8 mouse cellular contexts compared by ENCODE assay signal in genomic region chr6:122811280-122811652, GRCm38 (mm10). TPM values are rescaled to one million over a fixed set of nuclear protein-coding genes. Genes with fewer than 3 reads are reported as not detected.
DNase-seq lines count a peak whose midpoint lies in the region; ATAC-seq and TF ChIP-seq lines count a peak whose summit lies in the region.

No protein-coding gene starts in this region.

- H3K4me1 ChIP-seq in embryonic facial prominence, embryonic 10.5 days: peaks cover 9% of the 10 kb centered on the region
- no peaks in the 10 kb centered on the region for H3K4me1 ChIP-seq in limb, embryonic 11.5 days (ENCODE audit: control insufficient read depth, insufficient read depth, low read length)
- H3K4me1 ChIP-seq in midbrain, embryonic 13.5 days (replicated peaks): peaks cover 10% of the 10 kb centered on the region
- H3K4me1 ChIP-seq in small intestine, adult 2 months (ENCODE audit: control insufficient read depth, insufficient read depth, insufficient read length, low read length): no peaks in the 10 kb centered on the region

- H3K4me2 ChIP-seq in limb, embryonic 11.5 days (ENCODE audit: low read depth, severe bottlenecking): peak overlapping the region; percentile 32
- H3K4me2 ChIP-seq in midbrain, embryonic 13.5 days (replicated peaks): peak overlapping the region; percentile 53

- no peaks in the 10 kb centered on the region for H3K9me3 ChIP-seq in embryonic facial prominence, embryonic 10.5 days
- no peaks in the 10 kb centered on the region for H3K9me3 ChIP-seq in limb, embryonic 11.5 days (ENCODE audit: control insufficient read depth, low read length)
- no peaks in the 10 kb centered on the region for H3K9me3 ChIP-seq in midbrain, embryonic 13.5 days

- ATAC-seq in granulocyte monocyte progenitor cell, adult 5-6 weeks (replicated peaks; ENCODE audit: poor library complexity, severe bottlenecking): peak; percentile 68
- ATAC-seq in limb, embryonic 11.5 days (ENCODE audit: insufficient number of reproducible peaks, low FRiP score, low TSS enrichment, low read depth): peak; percentile 93
- peak; percentile 94 for ATAC-seq in midbrain, embryonic 13.5 days

- H3K27ac ChIP-seq in embryonic facial prominence, embryonic 10.5 days (replicated peaks): peak overlapping the region; percentile 97
- H3K27ac ChIP-seq in limb, embryonic 11.5 days (replicated peaks; ENCODE audit: low read depth, low read length): peak overlapping the region; percentile 97
- peak overlapping the region; percentile 97 for H3K27ac ChIP-seq in midbrain, embryonic 13.5 days
- H3K27ac ChIP-seq in small intestine, adult 2 months (ENCODE audit: insufficient read depth, low read depth, low read length): peak overlapping the region; percentile 95

- TF ChIP-seq CTCF in small intestine, adult 2 months (IDR thresholded peaks at IDR 0.05; ENCODE audit: extremely low read depth, insufficient read length, insufficient replicate concordance, low read depth, low read length): no peak

- peak; percentile 90 for DNase-seq in 3134 (ENCODE audit: extremely low read depth, insufficient read length, low spot score)
- peak; percentile 98 for DNase-seq in adrenal gland, postnatal 14 days
- DNase-seq in embryonic facial prominence, embryonic 10.5 days (ENCODE audit: low spot score): peak; percentile 91
- peak; percentile 95 for DNase-seq in kidney, adult 18-20 months
- DNase-seq in limb, embryonic 11.5 days (ENCODE audit: low spot score): peak; percentile 89

- H3K36me3 ChIP-seq in embryonic facial prominence, embryonic 10.5 days (replicated peaks): no peaks in the 10 kb centered on the region
- H3K36me3 ChIP-seq in limb, embryonic 11.5 days (ENCODE audit: control insufficient read depth, insufficient read depth, low read length): no peaks in the 10 kb centered on the region
- no peaks in the 10 kb centered on the region for H3K36me3 ChIP-seq in midbrain, embryonic 13.5 days
- H3K36me3 ChIP-seq in small intestine, adult 2 months (ENCODE audit: control insufficient read depth, insufficient read depth, low read length): no peaks in the 10 kb centered on the region

- no peaks in the 10 kb centered on the region for H3K27me3 ChIP-seq in embryonic facial prominence, embryonic 10.5 days (replicated peaks; ENCODE audit: low read depth, poor library complexity, severe bottlenecking)
- H3K27me3 ChIP-seq in limb, embryonic 11.5 days (ENCODE audit: control insufficient read depth, insufficient read depth, low read length): no peaks in the 10 kb centered on the region
- peaks cover 11% of the 10 kb centered on the region; the same call in 1 of the 2 replicates for H3K27me3 ChIP-seq in midbrain, embryonic 13.5 days
- H3K27me3 ChIP-seq in small intestine, adult 2 months (ENCODE audit: control insufficient read depth, insufficient read depth, low read length): no peaks in the 10 kb centered on the region

- H3K4me3 ChIP-seq in embryonic facial prominence, embryonic 10.5 days: peak overlapping the region; percentile 80
- H3K4me3 ChIP-seq in limb, embryonic 11.5 days (ENCODE audit: low read depth, low read length): peak overlapping the region; percentile 47
- peak overlapping the region; percentile 70 for H3K4me3 ChIP-seq in midbrain, embryonic 13.5 days (replicated peaks)
- peak overlapping the region; percentile 79 for H3K4me3 ChIP-seq in small intestine, adult 2 months (ENCODE audit: low read depth, low read length)

- WGBS in embryonic facial prominence, embryonic 10.5 days: under 1% methylated on average over 38 of the region's 38 CpGs
- WGBS in limb, embryonic 11.5 days: under 1% methylated on average over 38 of the region's 38 CpGs
- 1% methylated on average over 34 of the region's 38 CpGs for WGBS in midbrain, embryonic 13.5 days
- under 1% methylated on average over 38 of the region's 38 CpGs for WGBS in small intestine, adult 2 months

- H3K9ac ChIP-seq in limb, embryonic 11.5 days (ENCODE audit: low read length): peak overlapping the region; percentile 57
- H3K9ac ChIP-seq in midbrain, embryonic 13.5 days (replicated peaks): peak overlapping the region; percentile 70

- TF ChIP-seq POLR2A in small intestine, adult 2 months (IDR thresholded peaks at IDR 0.05; ENCODE audit: low read depth, low read length): peak; percentile 72

RNA-seq across cellular contexts. Expression of gene Foxj2, which starts 8.4 kb away (rescaled TPM):
- total RNA-seq in adrenal gland, postnatal 14 days (2021): 21.0 and 21.3 TPM in 2 replicates
- polyA plus RNA-seq in embryonic facial prominence, embryonic 10.5 days (2016; fragmentation: Nextera tagmentation; extraction: Ambion mirVana): 2.9 and 3.0 TPM in 2 replicates
- total RNA-seq in granulocyte monocyte progenitor cell, adult 5-6 weeks (2014; fragmentation: Nextera tagmentation): 5.2 and 8.1 TPM in 2 replicates
- total RNA-seq in granulocyte monocyte progenitor cell, adult 5-6 weeks (2017): 1.6 and 3.5 TPM in 2 replicates
- polyA plus RNA-seq in limb, embryonic 11.5 days (2014; fragmentation: Nextera tagmentation; extraction: Ambion mirVana): 3.7 and 3.9 TPM in 2 replicates
- polyA plus RNA-seq in midbrain, embryonic 13.5 days (2015; fragmentation: Nextera tagmentation; extraction: Ambion mirVana): 4.9 and 6.2 TPM in 2 replicates
- polyA plus RNA-seq in small intestine, adult 2 months (2012; rRNA removed): 5.9 and 12.3 TPM in 2 replicates

RNA-seq across cellular contexts. Expression of gene Slc2a3, which starts 9.8 kb away (rescaled TPM):
- 8.5 and 14.9 TPM in 2 replicates for total RNA-seq in adrenal gland, postnatal 14 days (2021)
- 55.4 and 68.4 TPM in 2 replicates for polyA plus RNA-seq in embryonic facial prominence, embryonic 10.5 days (2016; fragmentation: Nextera tagmentation; extraction: Ambion mirVana)
- 4.7 and 6.5 TPM in 2 replicates for total RNA-seq in granulocyte monocyte progenitor cell, adult 5-6 weeks (2014; fragmentation: Nextera tagmentation)
- 8.4 and 8.8 TPM in 2 replicates for total RNA-seq in granulocyte monocyte progenitor cell, adult 5-6 weeks (2017)
- polyA plus RNA-seq in limb, embryonic 11.5 days (2014; fragmentation: Nextera tagmentation; extraction: Ambion mirVana): 72.9 and 74.1 TPM in 2 replicates
- 15.9 TPM in 2 replicates for polyA plus RNA-seq in midbrain, embryonic 13.5 days (2015; fragmentation: Nextera tagmentation; extraction: Ambion mirVana)
- 1.0 and 1.3 TPM in 2 replicates for polyA plus RNA-seq in small intestine, adult 2 months (2012; rRNA removed)

RNA-seq across cellular contexts. Expression of gene C3ar1, which starts 44.7 kb away (rescaled TPM):
- total RNA-seq in adrenal gland, postnatal 14 days (2021): 1.4 and 2.1 TPM in 2 replicates
- 1.1 and 1.5 TPM in 2 replicates for polyA plus RNA-seq in embryonic facial prominence, embryonic 10.5 days (2016; fragmentation: Nextera tagmentation; extraction: Ambion mirVana)
- not detected in 2 replicates for total RNA-seq in granulocyte monocyte progenitor cell, adult 5-6 weeks (2014; fragmentation: Nextera tagmentation)
- 0.04 and 0.10 TPM in 2 replicates for total RNA-seq in granulocyte monocyte progenitor cell, adult 5-6 weeks (2017)
- polyA plus RNA-seq in limb, embryonic 11.5 days (2014; fragmentation: Nextera tagmentation; extraction: Ambion mirVana): 0.97 and 1.0 TPM in 2 replicates
- 1.0 and 1.7 TPM in 2 replicates for polyA plus RNA-seq in midbrain, embryonic 13.5 days (2015; fragmentation: Nextera tagmentation; extraction: Ambion mirVana)
- polyA plus RNA-seq in small intestine, adult 2 months (2012; rRNA removed): 1.2 and 1.8 TPM in 2 replicates

Comparison
In these comparisons a context has a peak if more than half of its experiments do, and no peak if none do; other contexts are left out.
1. Peak in every context shown above with its lines: DNase-seq, ATAC-seq, H3K4me3 ChIP-seq and H3K27ac ChIP-seq.